In the genomic region with DNA sequence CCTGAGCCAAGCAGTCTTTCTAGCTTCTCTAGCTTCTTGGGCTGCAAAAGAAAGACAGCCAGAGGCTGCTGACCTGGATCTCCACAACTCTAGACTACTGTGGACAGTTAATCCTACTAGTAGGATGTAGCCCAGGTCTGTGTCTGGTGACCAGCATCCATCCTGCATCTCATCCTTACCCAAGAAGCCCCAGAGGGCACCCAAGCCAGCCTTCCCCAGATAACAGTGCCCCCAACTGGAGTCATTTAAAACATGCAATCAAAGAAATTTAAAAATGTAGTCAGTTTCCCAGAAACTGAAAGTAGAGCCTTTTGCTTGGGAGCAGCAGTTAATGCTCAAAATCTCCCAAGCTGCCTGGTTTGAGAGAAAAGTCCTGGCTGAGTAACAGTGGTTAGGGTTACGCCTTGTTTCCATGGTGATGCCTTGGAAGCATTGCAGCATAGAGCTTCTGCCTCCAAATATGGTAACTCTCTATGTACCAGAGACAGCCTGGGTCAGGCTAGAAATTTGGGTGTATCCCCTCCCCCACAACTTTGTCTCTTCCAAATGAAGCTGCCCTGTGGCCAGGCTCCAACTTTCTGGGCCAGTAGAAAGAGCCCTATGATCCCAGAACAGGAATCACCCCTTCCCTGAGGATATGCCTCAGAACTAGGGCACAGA, we compare ENCODE assay signal across 8 mouse cellular contexts. TPM values are rescaled to one million over a fixed set of nuclear protein-coding genes. Genes with fewer than 3 reads are reported as not detected.
DNase-seq lines count a peak whose midpoint lies in the region; ATAC-seq and TF ChIP-seq lines count a peak whose summit lies in the region.

No protein-coding gene starts in this region.

- TF ChIP-seq CTCF in Patski (IDR thresholded peaks at IDR 0.05) = peak; percentile 68
- 0 out of 2 replicates have a peak, but pooled peaks have one; percentile 8 for TF ChIP-seq CTCF in hindbrain, postnatal 0 days (IDR thresholded peaks at IDR 0.05; ENCODE audit: low read depth)

- CTCF ChIA-PET in Patski (lab: Charles Lee) = interaction anchor here (0.7 to 2.3 kb wide), 12 partner anchors 9 to 108 kb away, joined by 3 to 15 read pairs (median 4); no protein-coding TSS in a partner anchor

- POLR2A ChIA-PET in Patski (lab: Charles Lee) = interaction anchor here (0.6 to 1.3 kb wide), 5 partner anchors 59 to 82 kb away, joined by 3 to 4 read pairs (median 3); no protein-coding TSS in a partner anchor

- no peaks in the 10 kb centered on the region for H3K4me1 ChIP-seq in limb, embryonic 14.5 days (ENCODE audit: control insufficient read depth, insufficient read depth, low read length)
- H3K4me1 ChIP-seq in limb, embryonic 10.5 days = no peaks in the 10 kb centered on the region
- H3K4me1 ChIP-seq in embryonic facial prominence, embryonic 15.5 days = peaks cover 16% of the 10 kb centered on the region; the same call in 1 of the 2 replicates
- H3K4me1 ChIP-seq in hindbrain, postnatal 0 days (ENCODE audit: insufficient read depth, low read length) = no peaks in the 10 kb centered on the region; the same call in 1 of the 2 replicates

- H3K9me3 ChIP-seq in limb, embryonic 14.5 days (ENCODE audit: control insufficient read depth, low read length) = no peaks in the 10 kb centered on the region
- H3K9me3 ChIP-seq in limb, embryonic 10.5 days (replicated peaks) = no peaks in the 10 kb centered on the region
- no peaks in the 10 kb centered on the region for H3K9me3 ChIP-seq in embryonic facial prominence, embryonic 15.5 days (replicated peaks)
- no peaks in the 10 kb centered on the region for H3K9me3 ChIP-seq in hindbrain, postnatal 0 days (ENCODE audit: low read length)

- in situ Hi-C loops in Patski (cut with MboI; ENCODE audit: low pct_unique_long_range_greater_than_20kb) = no loop called here

- no peak overlapping the region for H3K4me3 ChIP-seq in limb, embryonic 14.5 days (replicated peaks; ENCODE audit: low read length)
- no peak overlapping the region for H3K4me3 ChIP-seq in limb, embryonic 10.5 days
- no peak overlapping the region for H3K4me3 ChIP-seq in embryonic facial prominence, embryonic 15.5 days (replicated peaks)
- H3K4me3 ChIP-seq in hindbrain, postnatal 0 days (ENCODE audit: low read length) = no peak overlapping the region

- no peak overlapping the region for H3K4me2 ChIP-seq in limb, embryonic 14.5 days (replicated peaks; ENCODE audit: low read depth, low read length, severe bottlenecking)
- no peak overlapping the region for H3K4me2 ChIP-seq in embryonic facial prominence, embryonic 15.5 days (replicated peaks)
- H3K4me2 ChIP-seq in hindbrain, postnatal 0 days (ENCODE audit: low read depth, low read length) = no peak overlapping the region

- H3K27ac ChIP-seq in limb, embryonic 14.5 days (replicated peaks; ENCODE audit: low read depth, low read length) = no peak overlapping the region
- H3K27ac ChIP-seq in limb, embryonic 10.5 days = no peak overlapping the region
- H3K27ac ChIP-seq in embryonic facial prominence, embryonic 15.5 days (replicated peaks) = peak overlapping the region; percentile 80
- peak overlapping the region; percentile 56 for H3K27ac ChIP-seq in hindbrain, postnatal 0 days

- peak; percentile 46 for DNase-seq in limb, embryonic 14.5 days (ENCODE audit: low spot score)
- DNase-seq in limb, embryonic 10.5 days (ENCODE audit: low spot score) = no peak
- peak; percentile 89 for DNase-seq in Patski (ENCODE audit: low read depth, low spot score)
- peak; percentile 71 for DNase-seq in hindbrain, postnatal 0 days (ENCODE audit: low spot score)
- peak; percentile 37 to 44 for DNase-seq in left cerebral cortex, adult 18-20 months (ENCODE audit: low spot score in 2 of 2)
- DNase-seq in ovary, postnatal 14 days (ENCODE audit: low spot score) = peak; percentile 65
- DNase-seq in thymus, postnatal 36 days = no peak

- no peak overlapping the region for H3K9ac ChIP-seq in limb, embryonic 14.5 days (ENCODE audit: low read depth, low read length, severe bottlenecking)
- no peak overlapping the region for H3K9ac ChIP-seq in embryonic facial prominence, embryonic 15.5 days
- no peak overlapping the region for H3K9ac ChIP-seq in hindbrain, postnatal 0 days (replicated peaks; ENCODE audit: low read length)

- peaks cover 74% of the 10 kb centered on the region for H3K36me3 ChIP-seq in limb, embryonic 14.5 days (ENCODE audit: control insufficient read depth, insufficient read depth, low read length)
- H3K36me3 ChIP-seq in limb, embryonic 10.5 days = peaks cover 95% of the 10 kb centered on the region
- peaks cover 49% of the 10 kb centered on the region for H3K36me3 ChIP-seq in embryonic facial prominence, embryonic 15.5 days
- peaks cover 4% of the 10 kb centered on the region for H3K36me3 ChIP-seq in hindbrain, postnatal 0 days (ENCODE audit: insufficient read depth, low read length)

- no peaks in the 10 kb centered on the region for H3K27me3 ChIP-seq in limb, embryonic 14.5 days (ENCODE audit: control insufficient read depth, insufficient read depth, low read length)
- no peaks in the 10 kb centered on the region for H3K27me3 ChIP-seq in limb, embryonic 10.5 days (ENCODE audit: low read depth, poor library complexity, severe bottlenecking)
- H3K27me3 ChIP-seq in Patski = no peaks in the 10 kb centered on the region
- H3K27me3 ChIP-seq in embryonic facial prominence, embryonic 15.5 days = no peaks in the 10 kb centered on the region
- no peaks in the 10 kb centered on the region for H3K27me3 ChIP-seq in hindbrain, postnatal 0 days (ENCODE audit: insufficient read depth, low read length)

- TF ChIP-seq POLR2A in limb, embryonic 14.5 days (IDR thresholded peaks at IDR 0.05; ENCODE audit: borderline replicate concordance, extremely low read depth, insufficient read depth, insufficient read length) = no peak

- ATAC-seq in limb, embryonic 14.5 days (ENCODE audit: low FRiP score, low read depth) = no peak
- ATAC-seq in Patski = peak; percentile 89
- ATAC-seq in embryonic facial prominence, embryonic 15.5 days (ENCODE audit: insufficient number of reproducible peaks, low FRiP score, low TSS enrichment, low read depth) = peak; percentile 65; the same call in 1 of the 2 replicates
- peak; percentile 81 for ATAC-seq in hindbrain, postnatal 0 days

- WGBS in limb, embryonic 14.5 days = 68% methylated on average over 1 of the region's 1 CpGs
- 86% methylated on average over 1 of the region's 1 CpGs for WGBS in limb, embryonic 10.5 days
- 33% methylated on average over 1 of the region's 1 CpGs for WGBS in embryonic facial prominence, embryonic 15.5 days
- WGBS in hindbrain, postnatal 0 days = 17% methylated on average over 1 of the region's 1 CpGs

RNA-seq across cellular contexts. Expression of a gene that starts 54.9 kb away (rescaled TPM):
- polyA plus RNA-seq in limb, embryonic 14.5 days (2012; rRNA removed) = 5.1 and 5.9 TPM in 2 replicates
- polyA plus RNA-seq in limb, embryonic 14.5 days (2014; fragmentation: Nextera tagmentation; extraction: Ambion mirVana) = 0.58 and 1.4 TPM in 2 replicates
- polyA plus RNA-seq in limb, embryonic 10.5 days (2016; fragmentation: Nextera tagmentation; extraction: Ambion mirVana) = 4.5 and 4.9 TPM in 2 replicates
- 0.17 TPM for polyA plus RNA-seq in Patski (2021)
- 2.8 and 3.8 TPM in 2 replicates for polyA plus RNA-seq in embryonic facial prominence, embryonic 15.5 days (2015; fragmentation: Nextera tagmentation; extraction: Ambion mirVana)
- total RNA-seq in hindbrain, postnatal 0 days (2014; rRNA removed) = 10.9 and 16.0 TPM in 2 replicates
- 21.5 and 24.6 TPM in 2 replicates for polyA plus RNA-seq in hindbrain, postnatal 0 days (2015; fragmentation: Nextera tagmentation; extraction: Ambion mirVana)
- 1 to 10 TPM in 1 of 2 experiments, under 1 TPM in 1; 0.60 to 1.1 TPM for total RNA-seq in left cerebral cortex, adult 18-20 months (2021)

Comparison
In these comparisons a context has a peak if more than half of its experiments do, and no peak if none do; other contexts are left out.
1. DNase-seq: peak in limb, embryonic 14.5 days (single experiment), Patski (single experiment), hindbrain, postnatal 0 days (single experiment), left cerebral cortex, adult 18-20 months (2 of 2) and ovary, postnatal 14 days (single experiment); none in limb, embryonic 10.5 days (single experiment) and thymus, postnatal 36 days (0 of 2).
2. H3K27ac ChIP-seq: peak in embryonic facial prominence, embryonic 15.5 days (single experiment) and hindbrain, postnatal 0 days (single experiment); none in limb, embryonic 14.5 days (single experiment) and limb, embryonic 10.5 days (single experiment).